Comparison of ENCODE assay signal across 19 mouse cellular contexts in the genomic region with DNA sequence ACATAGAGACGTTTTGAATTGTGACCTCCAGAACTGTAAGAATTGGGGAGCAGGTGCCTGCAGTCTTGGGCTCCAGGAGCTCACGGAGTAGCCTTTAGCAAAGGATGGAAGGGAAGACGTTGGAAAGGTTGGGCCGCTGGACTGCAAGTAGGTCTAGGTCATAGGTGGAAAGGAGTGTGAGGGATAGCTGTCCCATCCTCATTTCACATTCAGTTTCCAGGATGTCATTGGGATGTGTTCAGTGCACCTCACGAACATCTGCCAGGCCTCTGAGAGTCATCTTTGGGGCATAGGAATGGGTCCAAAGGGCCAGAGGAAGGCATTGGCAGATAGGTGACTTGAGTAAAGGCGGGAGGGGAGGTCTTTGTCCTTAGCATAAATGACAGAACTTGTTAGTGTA. TPM values are rescaled to one million over a fixed set of nuclear protein-coding genes. Genes with fewer than 3 reads are reported as not detected.
DNase-seq lines count a peak whose midpoint lies in the region; ATAC-seq and TF ChIP-seq lines count a peak whose summit lies in the region.
"Had no signal": no experiment of that assay in that cellular context is flagged by ENCODE, and none has a peak within 500 bp of the region (broad histone marks: within the 10 kb centered on the region; RNA-seq: fewer than 3 reads in every experiment).

No protein-coding gene starts in this region.

- no peak overlapping the region for H3K4me3 ChIP-seq in kidney, postnatal 0 days (replicated peaks; ENCODE audit: low read depth, low read length)
- no peak overlapping the region for H3K4me3 ChIP-seq in CH12.LX (replicated peaks in 1 of 3; ENCODE audit: low read depth in 2 of 3, low read length in 2 of 3, poor library complexity in 1 of 3)
- H3K4me3 ChIP-seq in ES-E14 (ENCODE audit: insufficient read depth in 1 of 2, low read depth in 1 of 2, low read length in 2 of 2, poor library complexity in 1 of 2, severe bottlenecking in 1 of 2), result no peak overlapping the region
- no peak overlapping the region for H3K4me3 ChIP-seq in intestine, postnatal 0 days (ENCODE audit: low read depth, low read length)
- H3K4me3 ChIP-seq in forebrain, embryonic 12.5 days (replicated peaks), result no peak overlapping the region
- H3K4me3 ChIP-seq: embryonic facial prominence, embryonic 13.5 days; forebrain, embryonic 10.5 days; lung, embryonic 15.5 days; midbrain, embryonic 10.5 days had no signal

- dilution Hi-C loops in CH12.LX (cut with MboI; ENCODE audit: extremely low pct_ligation_motif_present, extremely low pct_unique_long_range_greater_than_20kb, low sequenced_read_pairs), result no loop called here

- no peak for TF ChIP-seq RAD21 in CH12.LX (IDR thresholded peaks at IDR 0.05; ENCODE audit: low read depth, low read length)

- no peak for DNase-seq in kidney, postnatal 0 days (ENCODE audit: low spot score)
- DNase-seq in kidney, adult 8-10 months, result no peak
- no peak for DNase-seq in CH12.LX (ENCODE audit: extremely low read depth)
- DNase-seq in ES-E14 (ENCODE audit: low read depth, low spot score), result no peak
- DNase-seq in right cerebral cortex, postnatal 4 days, result no peak
- DNase-seq: cerebellum, adult 18-20 months; thymus, adult 18-20 months had no signal

- no peaks in the 10 kb centered on the region for H3K9me3 ChIP-seq in kidney, postnatal 0 days (replicated peaks; ENCODE audit: low read length)
- no peaks in the 10 kb centered on the region for H3K9me3 ChIP-seq in CH12.LX (replicated peaks; ENCODE audit: low read length)
- H3K9me3 ChIP-seq in ES-E14 (ENCODE audit: control insufficient read depth, insufficient read depth, low read depth, low read length), result no peaks in the 10 kb centered on the region
- H3K9me3 ChIP-seq in intestine, postnatal 0 days (ENCODE audit: control insufficient read depth), result no peaks in the 10 kb centered on the region
- H3K9me3 ChIP-seq in forebrain, embryonic 12.5 days, result no peaks in the 10 kb centered on the region
- H3K9me3 ChIP-seq: embryonic facial prominence, embryonic 13.5 days; forebrain, embryonic 10.5 days; lung, embryonic 15.5 days; midbrain, embryonic 10.5 days had no signal

- H3K4me1 ChIP-seq in kidney, postnatal 0 days (replicated peaks; ENCODE audit: insufficient read depth, low read length), result peaks cover 8% of the 10 kb centered on the region; the same call in 1 of the 2 replicates
- peaks cover 30 to 84% of the 10 kb centered on the region in 2 experiments for H3K4me1 ChIP-seq in CH12.LX (ENCODE audit: control insufficient read depth in 1 of 2, insufficient read depth in 2 of 2)
- H3K4me1 ChIP-seq in ES-E14 (ENCODE audit: control insufficient read depth in 2 of 2, insufficient read depth in 2 of 2, low read length in 2 of 2, poor library complexity in 1 of 2), result peaks cover 45 to 47% of the 10 kb centered on the region in 2 experiments
- peaks cover 10% of the 10 kb centered on the region; the same call in 1 of the 2 replicates for H3K4me1 ChIP-seq in intestine, postnatal 0 days (replicated peaks; ENCODE audit: control insufficient read depth, insufficient read depth, low read length)
- H3K4me1 ChIP-seq in forebrain, embryonic 12.5 days, result peaks cover 11% of the 10 kb centered on the region

- peak overlapping the region; percentile 36 for H3K27ac ChIP-seq in kidney, postnatal 0 days
- H3K27ac ChIP-seq in CH12.LX (ENCODE audit: insufficient read depth, low read depth), result peak overlapping the region; percentile 86
- peak overlapping the region; percentile 98 for H3K27ac ChIP-seq in ES-E14 (ENCODE audit: insufficient read depth, low read depth, low read length, poor library complexity, severe bottlenecking)
- peak overlapping the region; percentile 75 for H3K27ac ChIP-seq in intestine, postnatal 0 days (ENCODE audit: low read depth, low read length)
- no peak overlapping the region for H3K27ac ChIP-seq in forebrain, embryonic 12.5 days
- H3K27ac ChIP-seq: embryonic facial prominence, embryonic 13.5 days had no signal

- in situ Hi-C loops in CH12.LX (cut with MboI; ENCODE audit: low pct_ligation_motif_present, low pct_unique_long_range_greater_than_20kb, low sequenced_read_pairs) (loop anchor here (5.0 kb wide), 2 partner anchors 45 to 165 kb away; a partner anchor contains a TSS), ES-E14 (cut with MboI; ENCODE audit: low sequenced_read_pairs in 2 of 2, unreplicated experiment in 2 of 2) (no loop called here)

- TF ChIP-seq POLR2A in CH12.LX (IDR thresholded peaks at IDR 0.05; ENCODE audit: low read depth, low read length), result no peak

- no peaks in the 10 kb centered on the region for H3K79me2 ChIP-seq in CH12.LX (replicated peaks; ENCODE audit: control insufficient read depth, extremely low read depth, insufficient read depth, poor library complexity, severe bottlenecking)

- H3K4me2 ChIP-seq in kidney, postnatal 0 days (ENCODE audit: low read length), result no peak overlapping the region
- H3K4me2 ChIP-seq in CH12.LX (ENCODE audit: insufficient read depth, low read depth, poor library complexity, severe bottlenecking), result peak overlapping the region; percentile 54
- no peak overlapping the region for H3K4me2 ChIP-seq in intestine, postnatal 0 days (replicated peaks; ENCODE audit: low read depth)
- no peak overlapping the region for H3K4me2 ChIP-seq in forebrain, embryonic 12.5 days
- H3K4me2 ChIP-seq: embryonic facial prominence, embryonic 13.5 days; lung, embryonic 15.5 days had no signal

- ATAC-seq in kidney, postnatal 0 days (replicated peaks; ENCODE audit: low FRiP score, low read depth), result no peak
- ATAC-seq in intestine, postnatal 0 days, result no peak
- ATAC-seq in forebrain, embryonic 12.5 days (ENCODE audit: low FRiP score), result no peak

- no peaks in the 10 kb centered on the region for H3K27me3 ChIP-seq in kidney, postnatal 0 days (ENCODE audit: insufficient read depth, low read length)
- H3K27me3 ChIP-seq in CH12.LX (replicated peaks), result no peaks in the 10 kb centered on the region
- no peaks in the 10 kb centered on the region for H3K27me3 ChIP-seq in intestine, postnatal 0 days (replicated peaks; ENCODE audit: control insufficient read depth, insufficient read depth, low read length)
- H3K27me3 ChIP-seq in forebrain, embryonic 12.5 days, result no peaks in the 10 kb centered on the region
- H3K27me3 ChIP-seq: embryonic facial prominence, embryonic 13.5 days; lung, embryonic 15.5 days had no signal

- no peak for TF ChIP-seq CTCF in kidney, postnatal 0 days (IDR thresholded peaks at IDR 0.05; ENCODE audit: low read depth)
- no peak for TF ChIP-seq CTCF in CH12.LX (conservative IDR thresholded peaks at IDR 0.05 in 1 of 2, IDR thresholded peaks at IDR 0.05 in 1 of 2; ENCODE audit: low read depth in 2 of 2, low read length in 2 of 2)
- TF ChIP-seq CTCF in intestine, postnatal 0 days (IDR thresholded peaks at IDR 0.05; ENCODE audit: low read depth), result no peak

- no peak overlapping the region for H3K9ac ChIP-seq in kidney, postnatal 0 days (ENCODE audit: low read depth, low read length)
- H3K9ac ChIP-seq in CH12.LX (ENCODE audit: insufficient read depth, low read depth) (peak overlapping the region; percentile 28), ES-E14 (ENCODE audit: insufficient read depth, low read depth, low read length, poor library complexity, severe bottlenecking) (peak overlapping the region; percentile 13; the same call in 1 of the 2 replicates)
- no peak overlapping the region for H3K9ac ChIP-seq in intestine, postnatal 0 days (ENCODE audit: low read depth, low read length)
- H3K9ac ChIP-seq in forebrain, embryonic 12.5 days, result no peak overlapping the region
- H3K9ac ChIP-seq: embryonic facial prominence, embryonic 13.5 days; lung, embryonic 15.5 days had no signal

- no peaks in the 10 kb centered on the region for H3K36me3 ChIP-seq in kidney, postnatal 0 days (ENCODE audit: insufficient read depth, low read length)
- H3K36me3 ChIP-seq in CH12.LX (replicated peaks in 1 of 2; ENCODE audit: control insufficient read depth in 1 of 2, insufficient read depth in 1 of 2, low read length in 1 of 2), result no peaks in the 10 kb centered on the region
- H3K36me3 ChIP-seq in ES-E14 (ENCODE audit: control insufficient read depth, insufficient read depth, low read length, poor library complexity, severe bottlenecking), result no peaks in the 10 kb centered on the region
- H3K36me3 ChIP-seq in intestine, postnatal 0 days (ENCODE audit: control insufficient read depth, insufficient read depth), result no peaks in the 10 kb centered on the region
- H3K36me3 ChIP-seq in forebrain, embryonic 12.5 days (replicated peaks), result no peaks in the 10 kb centered on the region
- H3K36me3 ChIP-seq: embryonic facial prominence, embryonic 13.5 days; forebrain, embryonic 10.5 days; lung, embryonic 15.5 days; midbrain, embryonic 10.5 days had no signal

- TF ChIP-seq EP300 in CH12.LX (IDR thresholded peaks at IDR 0.05; ENCODE audit: low read length), result no peak

- WGBS in kidney, postnatal 0 days, result 85% methylated on average over 6 of the region's 6 CpGs
- WGBS in intestine, postnatal 0 days, result 81% methylated on average over 6 of the region's 6 CpGs
- 88% methylated on average over 6 of the region's 6 CpGs for WGBS in forebrain, embryonic 12.5 days

RNA-seq across cellular contexts. Expression of a gene that starts 19.7 kb away (rescaled TPM):
- 0.43 and 0.47 TPM in 2 replicates for polyA plus RNA-seq in kidney, postnatal 0 days (2015; fragmentation: Nextera tagmentation; extraction: Ambion mirVana)
- total RNA-seq in CH12.LX (2012; rRNA removed) (not detected in 2 replicates), CH12.LX (2014; rRNA removed) (not detected in 2 replicates), ES-E14 (2012; rRNA removed) (0.31 TPM in 1 of 2 replicates, not detected in the other)
- polyA plus RNA-seq in CH12.LX (2012; ENCODE audit: insufficient read length, low read depth), result not detected in 2 replicates
- polyA plus RNA-seq in intestine, postnatal 0 days (2015; fragmentation: Nextera tagmentation; extraction: Ambion mirVana), result 0.16 TPM in 1 of 2 replicates, not detected in the other
- polyA plus RNA-seq in forebrain, embryonic 12.5 days (2016; fragmentation: Nextera tagmentation; extraction: Ambion mirVana), result 0.27 and 0.52 TPM in 2 replicates
- total RNA-seq: common myeloid progenitor, adult 5-6 weeks; heart, postnatal 14 days; layer of hippocampus, adult 8-10 months; neutrophil, adult 5-6 weeks had no signal
- polyA plus RNA-seq: embryonic facial prominence, embryonic 13.5 days; gonadal fat pad, adult 2 months; limb, embryonic 14.5 days had no signal

RNA-seq across cellular contexts. Expression of a gene that starts 33.9 kb away (rescaled TPM):
- 6.4 and 6.5 TPM in 2 replicates for polyA plus RNA-seq in kidney, postnatal 0 days (2015; fragmentation: Nextera tagmentation; extraction: Ambion mirVana)
- total RNA-seq in CH12.LX (2012; rRNA removed) (2.7 and 3.4 TPM in 2 replicates), CH12.LX (2014; rRNA removed) (2.3 and 2.8 TPM in 2 replicates), ES-E14 (2012; rRNA removed) (3.8 and 4.7 TPM in 2 replicates)
- 5.9 and 6.4 TPM in 2 replicates for polyA plus RNA-seq in CH12.LX (2012; ENCODE audit: insufficient read length, low read depth)
- polyA plus RNA-seq in intestine, postnatal 0 days (2015; fragmentation: Nextera tagmentation; extraction: Ambion mirVana), result 15.0 and 17.5 TPM in 2 replicates
- polyA plus RNA-seq in forebrain, embryonic 12.5 days (2016; fragmentation: Nextera tagmentation; extraction: Ambion mirVana), result 7.6 and 8.8 TPM in 2 replicates

RNA-seq across cellular contexts. Expression of a gene that starts 45.0 kb away (rescaled TPM):
- 4.7 and 6.3 TPM in 2 replicates for polyA plus RNA-seq in kidney, postnatal 0 days (2015; fragmentation: Nextera tagmentation; extraction: Ambion mirVana)
- total RNA-seq in CH12.LX (2012; rRNA removed), result 3.1 TPM in 2 replicates
- 4.7 and 5.9 TPM in 2 replicates for total RNA-seq in CH12.LX (2014; rRNA removed)
- 19.2 and 25.1 TPM in 2 replicates for polyA plus RNA-seq in CH12.LX (2012; ENCODE audit: insufficient read length, low read depth)
- 5.6 and 16.0 TPM in 2 replicates for total RNA-seq in ES-E14 (2012; rRNA removed)
- 59.1 and 92.6 TPM in 2 replicates for polyA plus RNA-seq in intestine, postnatal 0 days (2015; fragmentation: Nextera tagmentation; extraction: Ambion mirVana)
- 0.23 and 0.51 TPM in 2 replicates for polyA plus RNA-seq in forebrain, embryonic 12.5 days (2016; fragmentation: Nextera tagmentation; extraction: Ambion mirVana)

Comparison
In these comparisons a context has a peak if more than half of its experiments do, and no peak if none do; other contexts are left out.
1. H3K9ac ChIP-seq: peak in CH12.LX (single experiment) and ES-E14 (single experiment); none in kidney, postnatal 0 days (single experiment), intestine, postnatal 0 days (single experiment) and forebrain, embryonic 12.5 days (single experiment).